Mouse (Mus musculus): Measurements from ENCODE around the gene Fam131a. TPM values are rescaled to one million over a fixed set of nuclear protein-coding genes. Genes with fewer than 3 reads are reported as not detected.

Fam131a gene
- total RNA-seq, 2 experiments from 2014 or later, result 320 to 327 TPM

DNA sequence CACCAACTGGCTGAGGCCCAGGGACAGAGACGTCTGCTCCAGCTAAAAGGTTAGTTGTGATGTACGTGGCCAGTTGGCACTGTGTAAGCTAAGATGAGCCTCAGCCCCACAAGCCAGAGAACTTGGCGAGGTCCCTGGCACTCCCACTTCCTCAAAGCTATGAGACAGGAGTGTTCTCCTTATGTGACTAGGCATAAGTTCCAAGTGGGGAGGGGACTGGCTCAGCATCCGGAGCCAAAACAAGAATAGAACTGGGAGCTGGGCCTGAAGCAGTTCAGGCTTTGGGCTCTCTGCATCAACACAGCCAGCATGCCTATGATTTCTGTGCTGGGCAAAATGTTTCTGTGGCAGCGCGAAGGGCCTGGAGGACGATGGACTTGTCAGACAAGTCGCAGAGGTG lies 1.7 kb downstream of the Fam131a start:
- peak; percentile 71 to 76 for DNase-seq (ENCODE audit: low spot score in 2 of 2)

DNA sequence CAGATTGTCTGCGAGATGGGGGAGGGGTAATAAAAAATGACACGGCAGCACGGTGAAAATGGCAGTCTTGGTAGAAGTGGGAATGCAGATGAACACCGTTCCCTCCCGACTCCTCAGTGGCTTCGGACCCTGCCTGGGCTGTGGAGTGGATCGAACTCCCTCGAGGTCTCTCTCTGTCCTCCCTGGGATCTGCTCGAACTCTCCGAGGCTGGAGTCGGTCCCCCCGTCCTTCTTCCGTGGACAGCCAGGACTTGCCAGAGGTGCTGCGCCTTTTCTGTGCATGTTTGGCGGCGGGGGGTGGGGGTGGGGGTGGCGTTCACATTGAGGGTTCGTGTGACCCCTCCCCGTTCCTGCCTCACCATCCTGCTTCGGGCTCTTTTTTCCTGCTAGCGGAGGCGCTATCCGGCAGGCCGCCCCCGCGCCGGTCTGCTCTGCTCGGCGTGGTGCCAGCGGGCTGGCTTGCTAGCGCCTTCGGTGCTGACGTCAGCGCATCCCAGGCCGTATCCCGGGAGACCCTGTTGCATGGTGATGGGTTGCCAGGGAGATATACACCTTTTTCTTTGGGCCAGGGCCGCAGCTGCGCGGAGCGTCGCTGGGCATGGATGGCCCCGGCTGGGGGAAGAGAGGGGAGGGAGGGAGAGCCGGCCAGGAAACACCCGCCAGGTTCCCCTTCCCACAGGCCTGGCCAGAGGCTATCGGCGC lies 2.7 kb downstream of the Fam131a start:
- peak; percentile 98 for DNase-seq (ENCODE audit: low spot score in 2 of 2)

- no peak for DNase-seq (ENCODE audit: low spot score in 2 of 2)
These were observed 6.2 kb downstream of the Fam131a start for GRCm38 (mm10) chr16:20699266-20699665.

DNA sequence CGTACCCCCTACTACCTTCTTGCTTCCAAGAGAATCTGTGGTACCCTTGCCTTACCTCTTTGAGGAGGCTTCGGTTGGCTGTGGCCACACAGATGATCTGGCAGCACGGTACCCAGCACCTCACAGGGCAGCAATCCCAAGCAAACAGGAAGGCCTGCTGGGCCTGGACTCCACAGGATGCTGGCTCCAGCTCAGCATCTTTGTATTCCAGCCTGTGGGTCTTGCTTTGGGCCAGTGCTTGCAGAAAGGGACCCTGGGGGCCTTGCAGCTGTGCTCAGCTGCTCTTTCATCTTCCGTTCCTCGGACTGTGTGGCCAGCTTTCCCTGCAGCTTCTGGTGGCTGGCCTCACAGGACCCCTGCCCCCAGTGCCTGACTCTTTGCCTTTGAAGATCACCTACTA lies 7.0 kb downstream of the Fam131a start:
- DNase-seq (ENCODE audit: low spot score in 2 of 2), result no peak

DNA sequence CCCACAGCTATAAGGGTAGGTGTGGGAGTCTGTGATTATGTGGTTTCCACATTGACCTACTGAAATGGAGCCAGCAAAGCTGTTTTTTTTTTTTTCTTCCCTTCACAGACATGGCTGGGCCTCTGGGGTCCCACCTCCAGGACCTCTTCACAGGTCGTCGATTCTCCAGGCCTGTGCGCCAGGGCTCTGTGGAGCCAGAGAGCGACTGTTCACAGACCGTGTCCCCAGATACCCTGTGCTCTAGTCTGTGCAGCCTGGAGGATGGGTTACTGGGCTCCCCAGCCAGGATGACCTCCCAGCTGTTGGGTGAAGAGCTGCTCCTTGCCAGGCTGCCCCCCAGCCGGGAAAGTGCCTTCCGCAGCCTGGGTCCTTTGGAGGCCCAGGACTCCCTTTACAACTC lies 8.3 kb downstream of the Fam131a start:
- no peak for DNase-seq (ENCODE audit: low spot score in 2 of 2)

DNA sequence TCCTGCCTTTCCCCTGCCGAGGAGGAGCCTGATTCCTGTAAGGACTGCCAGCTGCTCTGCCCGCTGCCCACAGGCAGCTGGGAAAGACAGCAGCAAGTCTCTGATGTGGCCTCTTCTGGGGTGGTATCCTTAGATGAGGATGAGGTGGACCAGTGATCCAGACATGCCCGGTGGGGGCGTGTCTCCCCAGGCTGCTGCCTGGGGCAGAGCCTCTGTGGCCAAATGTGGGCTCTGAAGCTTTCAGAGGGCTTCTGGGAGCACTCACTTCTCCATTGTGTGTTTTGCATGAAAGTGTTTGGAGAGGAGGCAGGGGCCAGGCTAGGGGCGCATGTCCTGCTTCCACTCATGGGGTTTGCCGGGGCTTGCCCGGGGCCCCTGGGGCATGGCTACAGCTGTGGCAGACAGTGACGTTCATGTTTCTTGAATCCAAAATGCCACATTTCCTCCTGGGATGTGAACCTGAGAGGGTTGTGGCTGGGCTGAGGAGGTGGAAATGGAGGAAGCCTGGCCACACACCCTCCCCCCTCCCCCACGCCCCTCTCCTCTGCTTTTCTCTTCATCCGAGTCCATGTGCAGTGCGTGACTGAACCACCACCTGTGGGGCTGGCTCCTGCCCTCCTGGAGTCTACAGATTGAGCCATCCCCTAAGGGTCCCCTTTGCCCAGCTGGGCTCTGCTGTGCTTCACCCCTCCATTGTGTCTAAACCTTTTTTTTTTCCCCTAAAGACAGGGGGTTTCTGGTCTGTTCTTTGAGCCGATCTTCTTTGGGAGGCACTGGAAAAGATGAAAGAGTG lies 8.9 kb downstream of the Fam131a start:
- DNase-seq (ENCODE audit: low spot score in 2 of 2), result no peak

DNA sequence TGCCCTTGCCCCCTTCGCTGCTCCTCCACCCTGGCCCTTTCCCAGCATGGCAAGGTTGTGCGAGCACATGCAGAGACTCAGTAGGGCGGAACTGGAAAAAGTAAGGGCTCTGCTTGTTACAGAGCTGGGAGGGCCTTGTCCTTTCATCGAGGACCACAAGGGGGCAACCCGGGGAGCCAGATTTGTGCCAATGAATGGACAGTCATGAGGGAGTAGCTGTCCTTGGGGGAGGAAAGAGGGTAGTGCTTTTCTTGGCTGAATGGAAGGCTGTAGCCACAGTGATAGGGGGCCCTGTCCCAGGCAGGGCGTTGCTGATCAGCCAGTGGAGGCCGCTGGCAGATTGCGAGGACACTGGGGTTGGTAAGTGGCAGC lies 9.5 kb downstream of the Fam131a start:
- DNase-seq (ENCODE audit: low spot score in 2 of 2), result peak; percentile 67 to 68

- DNase-seq (ENCODE audit: low spot score in 2 of 2), result peak in 1 of 2 experiments; percentile 18
These were observed 10.0 kb downstream of the Fam131a start for GRCm38 (mm10) chr16:20703071-20703470.

DNA sequence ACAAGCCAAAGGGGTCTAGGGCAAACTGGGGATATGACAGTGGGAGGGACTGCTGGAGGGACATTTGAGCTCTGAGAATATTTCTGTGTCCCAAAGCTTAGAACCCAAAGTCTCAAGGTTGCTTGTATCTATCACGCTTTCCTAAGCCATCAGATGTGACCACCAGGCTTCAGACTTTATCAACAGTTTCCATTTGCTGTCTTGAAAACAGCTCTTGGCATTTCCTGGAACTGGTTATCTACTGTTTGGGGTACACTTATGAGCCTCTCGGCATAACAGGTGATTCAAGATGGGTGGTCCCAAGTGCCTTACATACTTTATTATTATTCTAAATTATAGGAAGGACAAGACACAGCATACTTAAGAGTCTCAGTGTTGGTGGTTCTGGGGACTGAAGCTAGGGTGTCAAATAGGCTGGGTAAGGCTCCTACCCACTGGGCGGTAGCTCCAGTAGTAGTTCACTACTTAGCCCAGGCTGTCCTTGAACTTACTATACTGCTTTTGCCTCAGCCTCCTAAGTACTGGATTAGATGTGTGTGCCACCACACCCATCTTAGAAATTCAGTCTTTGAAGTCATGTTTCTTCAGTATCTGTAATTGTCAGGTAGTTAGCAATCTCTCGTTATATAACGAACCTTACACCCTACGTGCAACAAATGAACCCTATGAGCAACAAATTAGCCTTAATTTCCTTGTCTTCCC lies 10.8 kb downstream of the Fam131a start:
- DNase-seq (ENCODE audit: low spot score in 2 of 2), result no peak

GRCm38 (mm10) chr16:20705786-20706185 lies 12.7 kb downstream of the Fam131a start:
- no peak for DNase-seq (ENCODE audit: low spot score in 2 of 2)

DNA sequence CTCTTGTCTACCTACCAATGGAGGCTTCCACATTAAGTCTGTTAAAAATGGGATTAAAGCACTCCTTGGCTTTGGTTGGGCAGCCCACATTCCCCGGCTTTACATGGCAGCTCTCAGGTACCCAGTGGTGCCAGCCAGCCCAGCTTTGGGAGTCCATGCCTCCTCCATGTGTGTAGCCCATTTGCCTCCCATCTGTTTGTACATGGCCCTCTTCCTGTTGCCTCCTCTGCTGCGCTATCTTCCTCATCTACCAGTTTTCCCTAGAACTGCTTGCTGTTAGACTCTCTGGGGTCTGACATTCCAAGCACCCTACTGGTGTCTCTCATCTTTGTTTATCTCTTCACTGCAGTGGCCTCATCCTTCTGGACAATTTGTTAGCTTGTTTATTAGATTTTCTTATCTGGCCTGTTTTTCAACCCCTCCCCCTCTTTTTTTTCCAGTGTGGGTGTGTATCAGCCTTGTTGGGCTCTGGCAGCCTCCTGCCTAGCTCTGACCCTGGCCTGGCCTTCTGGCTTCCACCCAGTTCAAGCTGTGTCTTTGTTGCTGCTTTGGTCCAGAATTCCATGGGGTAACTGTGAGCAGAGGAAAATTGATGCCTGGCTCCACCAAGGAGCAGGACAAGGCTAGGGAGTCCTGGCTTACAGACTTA lies 13.5 kb downstream of the Fam131a start:
- DNase-seq (ENCODE audit: low spot score in 2 of 2), result no peak

DNA sequence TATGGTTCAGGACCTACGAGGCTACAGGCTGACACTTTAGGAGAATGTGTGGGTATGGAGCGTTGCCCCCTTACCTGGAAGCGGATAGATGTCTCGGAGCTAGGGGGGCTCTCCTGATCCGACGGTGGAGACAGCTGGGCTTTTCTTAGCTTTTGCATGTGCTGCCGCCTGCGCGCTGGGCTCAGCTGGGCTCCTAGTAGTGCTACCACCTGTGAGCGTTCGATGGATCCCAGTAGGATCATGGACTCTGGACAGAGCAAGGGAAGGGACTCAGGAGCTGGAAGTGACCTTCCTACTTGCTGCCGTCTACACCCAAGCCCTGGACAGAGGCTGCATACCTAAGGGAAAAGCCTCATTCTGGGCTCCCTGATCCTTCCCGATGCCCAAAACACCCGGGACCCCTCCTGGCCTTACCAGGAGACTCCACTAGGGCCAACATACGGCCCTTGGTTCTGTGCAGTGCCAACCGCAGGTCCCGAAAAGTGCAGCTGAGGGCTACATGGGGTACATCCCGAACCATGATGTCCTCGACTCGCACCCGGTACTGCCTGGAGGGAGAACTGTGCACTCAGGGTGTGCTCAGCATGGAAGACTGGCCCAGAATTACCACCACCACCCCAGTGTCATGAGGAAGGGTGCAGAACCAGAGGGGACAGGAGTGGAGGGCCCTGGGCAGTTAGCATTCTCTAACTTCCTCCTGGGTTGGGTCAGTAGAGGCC lies 15.3 kb downstream of the Fam131a start:
- DNase-seq (ENCODE audit: low spot score in 2 of 2), result no peak

- DNase-seq (ENCODE audit: low spot score in 2 of 2), result peak in 1 of 2 experiments; percentile 12
These were observed 16.1 kb downstream of the Fam131a start for GRCm38 (mm10) chr16:20708939-20709734.

DNA sequence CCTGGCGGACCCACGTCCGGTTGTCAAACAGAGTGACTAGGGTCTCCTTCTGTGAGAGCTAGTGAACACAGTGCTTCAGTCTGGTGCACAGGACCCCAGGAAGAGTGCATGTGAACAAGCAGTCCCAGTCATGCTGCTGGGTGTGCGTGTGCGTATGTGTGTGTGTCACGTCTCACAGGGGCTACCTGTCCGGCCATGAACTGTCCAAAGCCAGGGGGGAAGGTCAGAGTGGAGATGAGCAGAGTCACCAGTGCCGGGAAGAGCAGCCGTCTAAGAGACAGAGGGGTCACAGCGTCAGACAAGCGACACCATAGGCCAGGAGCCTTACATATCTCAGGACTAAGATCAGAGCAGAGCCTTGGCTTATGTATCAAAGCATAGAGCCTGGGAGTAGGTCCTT lies 17.3 kb downstream of the Fam131a start:
- no peak for DNase-seq (ENCODE audit: low spot score in 2 of 2)

DNA sequence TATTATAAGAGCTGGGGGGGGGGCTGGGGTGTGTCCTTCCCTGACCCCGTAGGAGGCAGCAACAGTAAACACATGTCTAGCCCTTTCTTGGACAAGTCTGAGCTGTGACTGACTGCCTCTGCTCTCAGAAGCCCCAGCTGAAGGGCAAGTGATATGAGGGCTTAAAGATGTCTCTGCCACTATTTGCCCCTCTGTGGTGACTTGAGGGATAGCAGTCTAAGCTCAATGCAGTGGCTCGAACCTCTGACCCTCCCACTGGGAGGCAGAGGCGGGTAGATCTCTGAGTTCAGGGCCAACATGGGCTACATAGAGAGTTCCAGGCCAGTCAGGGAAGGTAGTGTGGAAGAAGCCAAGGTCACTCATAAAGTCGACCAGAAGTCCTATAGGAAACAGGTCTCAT lies 17.8 kb downstream of the Fam131a start:
- DNase-seq (ENCODE audit: low spot score in 2 of 2), result no peak

DNA sequence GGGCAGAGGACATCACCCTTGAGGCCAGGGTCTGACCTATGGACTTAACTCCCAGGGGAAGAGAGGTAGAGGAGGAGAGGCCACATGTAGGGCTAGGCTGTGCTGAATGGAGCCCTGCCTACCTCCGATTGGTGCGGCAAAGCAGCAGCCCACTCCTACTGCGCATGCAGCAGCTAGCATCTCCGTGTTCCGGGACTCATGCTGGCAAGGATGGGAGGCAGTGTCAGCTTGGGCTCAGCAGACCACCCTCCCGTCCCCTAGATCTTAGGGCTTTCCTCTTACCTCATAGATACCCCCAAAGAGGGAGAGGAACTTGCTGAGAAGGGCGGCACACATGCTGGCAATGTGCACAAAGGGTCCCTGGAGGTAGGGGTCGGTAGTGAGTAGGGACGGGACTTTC lies 19.1 kb downstream of the Fam131a start:
- DNase-seq (ENCODE audit: low spot score in 2 of 2), result no peak

- DNase-seq (ENCODE audit: low spot score in 2 of 2), result no peak
These were observed 19.8 kb downstream of the Fam131a start for GRCm38 (mm10) chr16:20712889-20713288.

DNA sequence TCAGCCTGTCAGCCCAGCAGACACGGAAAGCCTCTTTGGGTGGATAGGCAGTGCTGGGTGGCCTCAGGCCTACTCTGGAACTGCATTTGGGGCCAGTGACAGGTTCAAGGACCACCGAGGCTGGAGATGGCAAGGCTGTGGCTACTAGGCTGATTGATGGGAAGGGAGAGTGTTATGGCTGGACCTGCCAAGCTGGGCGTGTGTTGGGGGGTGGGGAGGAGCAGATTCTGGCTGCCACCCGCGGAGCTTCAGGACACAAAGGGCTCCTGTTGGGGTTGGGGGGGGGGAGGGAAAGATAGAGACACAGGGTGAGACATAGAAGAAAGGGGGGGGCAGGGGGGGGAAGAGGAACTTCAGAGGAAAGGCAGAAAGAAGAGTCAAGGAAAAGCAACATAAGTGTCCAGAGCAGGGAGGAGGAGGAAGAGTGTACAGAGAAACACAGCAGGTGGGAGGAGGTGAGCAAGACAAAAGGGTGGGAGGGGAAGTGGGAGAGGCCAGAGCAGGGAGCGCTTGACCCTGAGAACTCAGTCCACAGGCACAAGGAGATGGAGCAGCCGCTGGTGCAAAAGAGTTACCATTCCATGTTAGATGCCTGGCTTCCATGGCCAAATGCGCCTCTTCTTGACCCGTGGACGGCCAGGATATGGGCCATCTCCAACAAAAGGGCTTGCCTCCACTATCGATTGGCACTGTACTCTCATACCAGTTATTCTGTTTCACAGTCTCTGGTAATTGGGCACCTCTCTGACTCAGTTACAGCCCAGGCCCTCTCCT lies 21.5 kb downstream of the Fam131a start:
- no peak for DNase-seq (ENCODE audit: low spot score in 2 of 2)

DNA sequence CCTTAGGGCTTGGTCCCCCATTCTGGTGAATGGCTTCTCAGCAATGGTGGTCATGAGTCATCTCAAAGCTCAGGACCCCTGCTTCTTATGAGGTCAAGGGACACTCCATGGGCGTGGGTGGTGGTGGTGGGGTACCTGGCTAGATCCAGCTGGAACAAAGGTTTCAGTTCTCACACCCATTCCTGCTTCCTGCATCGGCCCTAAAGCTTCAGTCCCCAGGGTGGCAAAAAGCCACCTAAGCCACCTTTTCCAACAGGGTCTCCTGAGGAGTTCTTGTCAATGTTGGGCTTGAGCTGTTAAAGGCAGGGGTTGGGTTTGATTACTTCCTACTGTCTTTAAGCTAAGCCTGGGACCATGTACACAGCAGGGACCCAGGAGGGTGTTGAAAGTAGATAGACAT lies 22.1 kb downstream of the Fam131a start:
- DNase-seq (ENCODE audit: low spot score in 2 of 2), result no peak
